9 mouse cellular contexts compared by ENCODE assay signal in the genomic region with DNA sequence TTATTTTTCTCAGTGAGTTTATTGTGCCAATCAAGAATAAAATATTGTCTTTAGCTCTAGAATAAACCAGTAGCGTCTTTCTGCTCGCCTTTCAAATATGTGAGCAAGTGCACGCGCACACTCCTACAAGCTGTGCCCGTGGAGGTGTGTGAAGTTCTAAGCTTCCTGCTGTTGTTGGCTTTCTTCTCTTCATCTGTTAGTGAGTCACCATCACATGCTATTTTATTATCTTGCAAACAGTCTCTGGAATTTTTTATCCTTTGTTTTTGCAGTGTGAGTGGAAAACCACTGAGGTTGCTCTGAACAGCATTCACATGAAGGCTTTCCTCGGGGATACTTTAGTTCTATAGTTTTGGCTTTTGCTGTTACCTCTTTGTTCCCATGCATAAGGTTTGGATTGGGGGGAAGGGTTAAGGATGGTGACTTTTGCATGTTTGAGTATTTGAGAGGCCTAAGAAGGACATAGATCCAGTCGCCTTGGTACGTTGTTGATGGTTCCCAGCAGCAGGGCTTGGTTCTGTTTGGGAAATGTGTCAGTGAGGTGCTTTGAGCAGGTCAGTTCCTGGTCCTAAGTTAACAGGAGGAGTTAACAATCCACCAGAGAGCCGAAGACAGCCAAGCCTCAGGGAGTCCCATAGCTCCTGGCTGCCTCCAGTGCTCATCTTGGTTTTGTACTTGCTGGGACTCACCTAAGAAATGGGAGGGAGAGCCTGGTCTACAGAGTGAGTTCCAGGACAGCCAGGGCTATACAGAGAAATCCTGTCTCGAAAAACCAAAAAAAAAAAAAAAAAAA.
A peak's percentile ranks its signal among the peaks of the same experiment; 100 is the strongest.
DNase-seq lines count a peak whose midpoint lies in the region; ATAC-seq and TF ChIP-seq lines count a peak whose summit lies in the region.
"Had no signal": no experiment of that assay in that cellular context is flagged by ENCODE, and none has a peak within 500 bp of the region (broad histone marks: within the 10 kb centered on the region; RNA-seq: fewer than 3 reads in every experiment).

No protein-coding gene starts in this region.

- no peak for DNase-seq in heart, postnatal 14 days
- no peak for DNase-seq in spleen, adult 2 months (ENCODE audit: low read depth in 1 of 2, low spot score in 2 of 2)
- DNase-seq in spleen, postnatal 36 days (ENCODE audit: low spot score in 2 of 2), result no peak
- DNase-seq in cerebellum, adult 18-20 months, result no peak
- no peak for DNase-seq in urinary bladder, postnatal 36 days (ENCODE audit: low spot score in 2 of 2)
- no peak for DNase-seq in spleen, postnatal 4 days (ENCODE audit: low spot score in 2 of 2)
- DNase-seq: thymus, postnatal 14 days had no signal

- intact Hi-C loops in heart, postnatal 14 days (cut with DNase I), result no loop called here

- no peaks in the 10 kb centered on the region for H3K36me3 ChIP-seq in heart, embryonic 16.5 days (ENCODE audit: control insufficient read depth, insufficient read depth)
- H3K36me3 ChIP-seq in spleen, adult 2 months (ENCODE audit: control insufficient read depth, insufficient read depth, low read length), result peaks cover 2% of the 10 kb centered on the region; the same call in 1 of the 2 replicates
- H3K36me3 ChIP-seq in intestine, postnatal 0 days (ENCODE audit: control insufficient read depth, insufficient read depth), result peaks cover 6% of the 10 kb centered on the region; the same call in 1 of the 2 replicates

- no peak for TF ChIP-seq CTCF in spleen, adult 2 months (IDR thresholded peaks at IDR 0.05; ENCODE audit: extremely low read depth, insufficient read depth, insufficient read length, insufficient replicate concordance)
- TF ChIP-seq CTCF in intestine, postnatal 0 days (IDR thresholded peaks at IDR 0.05; ENCODE audit: low read depth), result no peak

- H3K27ac ChIP-seq in heart, embryonic 16.5 days (ENCODE audit: low read length), result peak overlapping the region; percentile 85
- H3K27ac ChIP-seq in spleen, adult 2 months (ENCODE audit: insufficient read depth, low read length), result peak overlapping the region; percentile 52
- peak overlapping the region; percentile 63 for H3K27ac ChIP-seq in intestine, postnatal 0 days (ENCODE audit: low read depth, low read length)

- H3K4me2 ChIP-seq in heart, embryonic 16.5 days (ENCODE audit: low read depth, low read length), result no peak overlapping the region
- H3K4me2 ChIP-seq in intestine, postnatal 0 days (replicated peaks; ENCODE audit: low read depth), result no peak overlapping the region

- no peak overlapping the region for H3K4me3 ChIP-seq in heart, embryonic 16.5 days (ENCODE audit: low read length)
- no peak overlapping the region for H3K4me3 ChIP-seq in spleen, adult 2 months (ENCODE audit: extremely low read depth, insufficient read depth, insufficient read length)
- H3K4me3 ChIP-seq in intestine, postnatal 0 days (ENCODE audit: low read depth, low read length), result no peak overlapping the region

- no peaks in the 10 kb centered on the region for H3K27me3 ChIP-seq in heart, embryonic 16.5 days (ENCODE audit: control insufficient read depth, insufficient read depth, low read length)
- no peaks in the 10 kb centered on the region for H3K27me3 ChIP-seq in spleen, adult 2 months (ENCODE audit: control insufficient read depth, insufficient read depth, low read length)
- no peaks in the 10 kb centered on the region for H3K27me3 ChIP-seq in intestine, postnatal 0 days (replicated peaks; ENCODE audit: control insufficient read depth, insufficient read depth, low read length)

- H3K9ac ChIP-seq in heart, embryonic 16.5 days (ENCODE audit: low read length), result no peak overlapping the region
- H3K9ac ChIP-seq in intestine, postnatal 0 days (ENCODE audit: low read depth, low read length), result 0 out of 2 replicates have a peak overlapping the region, but pooled peaks have one; percentile 18

- no peak for TF ChIP-seq POLR2A in spleen, adult 2 months (IDR thresholded peaks at IDR 0.05; ENCODE audit: low read depth, low read length)

- H3K9me3 ChIP-seq in heart, embryonic 16.5 days (replicated peaks; ENCODE audit: control insufficient read depth, low read length), result no peaks in the 10 kb centered on the region
- H3K9me3 ChIP-seq in intestine, postnatal 0 days (ENCODE audit: control insufficient read depth), result no peaks in the 10 kb centered on the region

- WGBS in heart, embryonic 16.5 days, result 51% methylated on average over 10 of the region's 10 CpGs
- WGBS in spleen, adult 2 months, result 68% methylated on average over 10 of the region's 10 CpGs
- 31% methylated on average over 10 of the region's 10 CpGs for whole genome bisulfite sequencing in intestine, postnatal 0 days

- ATAC-seq in heart, embryonic 16.5 days (replicated peaks; ENCODE audit: extremely low read depth, insufficient read depth, low FRiP score), result no peak
- ATAC-seq in intestine, postnatal 0 days, result peak; percentile 52; the same call in 1 of the 2 replicates

- H3K4me1 ChIP-seq in heart, embryonic 16.5 days (ENCODE audit: control insufficient read depth, insufficient read depth, low read length), result peaks cover 37% of the 10 kb centered on the region
- H3K4me1 ChIP-seq in spleen, adult 2 months (ENCODE audit: control insufficient read depth, insufficient read depth, insufficient read length), result peaks cover 29% of the 10 kb centered on the region
- peaks cover 17% of the 10 kb centered on the region for H3K4me1 ChIP-seq in intestine, postnatal 0 days (replicated peaks; ENCODE audit: control insufficient read depth, insufficient read depth, low read length)
